Mouse (Mus musculus) embryonic fibroblast, embryonic 13.5 days (primary cell): ENCODE measurements around the gene Robo3.

ENCODE experiments used
- CTCF ChIP-seq: IDR thresholded peaks from 2 replicates; pipeline ENCODE4 v1.5.1; 2011; ENCODE audit warnings: mild to moderate bottlenecking, control low read depth, low read length, moderate library complexity, borderline replicate concordance; ENCODE audit not compliant: insufficient read depth
- POLR2A ChIP-seq: IDR thresholded peaks from 2 replicates; pipeline ENCODE4 v1.6.1; 2011; ENCODE audit warnings: low read depth, mild to moderate bottlenecking, control low read depth, low read length, moderate library complexity

DNA sequence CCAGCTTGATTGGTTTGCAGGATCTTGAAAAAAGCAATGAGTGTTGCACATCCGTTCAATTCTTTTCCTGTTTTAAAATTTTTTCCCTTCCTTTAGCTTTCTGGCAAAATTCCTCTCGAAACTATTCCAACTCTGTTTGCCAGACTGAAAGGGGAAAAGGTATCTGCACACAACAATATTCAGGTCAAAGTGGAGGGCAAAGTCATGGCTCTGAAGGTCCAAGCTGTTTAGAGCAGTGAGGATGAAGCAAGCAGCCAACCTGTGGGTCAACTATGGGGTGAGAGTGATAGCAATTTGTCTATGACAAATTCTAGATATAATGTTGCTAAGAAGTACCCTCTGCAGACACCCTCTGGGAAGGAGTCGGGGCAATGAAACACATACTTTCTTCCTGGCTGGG is 18.4 kb downstream of the Robo3 start:
- no peak for TF ChIP-seq CTCF
- no peak for TF ChIP-seq POLR2A
